Mouse (Mus musculus): Measurements from ENCODE around the gene G530012D18Rik. TPM values are rescaled to one million over a fixed set of nuclear protein-coding genes. Genes with fewer than 3 reads are reported as not detected.
"Not testable (repeated sequence)": the region's sequence is repeated elsewhere in the genome, so short reads cannot be mapped to it uniquely, and the experiment has no call there.

The G530012D18Rik gene
- polyA plus RNA-seq, 2 experiments = 0.56 TPM; not detected in 1

DNA sequence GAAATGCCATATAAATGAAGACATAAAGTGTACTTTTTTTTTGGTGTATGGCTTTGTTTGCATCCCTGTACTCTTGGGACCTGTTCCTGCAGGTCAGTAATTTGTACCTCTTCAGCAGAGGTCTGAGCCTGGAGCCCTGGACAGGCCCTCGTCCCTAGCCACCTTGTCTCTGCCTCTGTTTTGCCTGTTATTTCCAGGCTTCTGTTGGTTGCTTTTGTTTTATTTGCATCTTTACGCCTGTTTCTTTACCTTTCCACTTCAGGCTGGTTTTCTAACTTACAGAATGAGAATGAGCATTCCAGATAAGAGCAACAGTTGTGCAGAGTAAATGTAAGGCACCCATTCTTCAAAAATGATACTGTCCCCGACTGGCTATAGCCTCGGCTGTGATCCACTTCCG is 24.6 kb downstream of the G530012D18Rik start, which contains the start of gene Sp140:
Gene Sp140, plus strand, starts transcription at position 301 of the 400 bp plus-strand sequence.
- H3K4me2 ChIP-seq (ENCODE audit: low read depth) = peak within 1 kb of the TSS; percentile 42
- H3K4me3 ChIP-seq (ENCODE audit: insufficient read depth in 1 of 2, low read depth in 2 of 2, low read length in 2 of 2); H3K27me3 ChIP-seq (ENCODE audit: control insufficient read depth, insufficient read depth, low read length); H3K36me3 ChIP-seq (replicated peaks; ENCODE audit: control insufficient read depth, insufficient read depth, low read depth); H3K27ac ChIP-seq; H3K9ac ChIP-seq (replicated peaks); DNase-seq (ENCODE audit: low read depth in 3 of 3, low spot score in 3 of 3); H3K9me3 ChIP-seq (ENCODE audit: control insufficient read depth, low read length); ATAC-seq (ENCODE audit: insufficient read depth); H3K4me1 ChIP-seq (replicated peaks; ENCODE audit: control insufficient read depth in 2 of 2, insufficient read depth in 2 of 2, low read length in 1 of 2): not testable (repeated sequence)
- no CpG with 5 or more reads among the region's 5 CpGs for WGBS (ENCODE audit: insufficient replicate concordance)

DNA sequence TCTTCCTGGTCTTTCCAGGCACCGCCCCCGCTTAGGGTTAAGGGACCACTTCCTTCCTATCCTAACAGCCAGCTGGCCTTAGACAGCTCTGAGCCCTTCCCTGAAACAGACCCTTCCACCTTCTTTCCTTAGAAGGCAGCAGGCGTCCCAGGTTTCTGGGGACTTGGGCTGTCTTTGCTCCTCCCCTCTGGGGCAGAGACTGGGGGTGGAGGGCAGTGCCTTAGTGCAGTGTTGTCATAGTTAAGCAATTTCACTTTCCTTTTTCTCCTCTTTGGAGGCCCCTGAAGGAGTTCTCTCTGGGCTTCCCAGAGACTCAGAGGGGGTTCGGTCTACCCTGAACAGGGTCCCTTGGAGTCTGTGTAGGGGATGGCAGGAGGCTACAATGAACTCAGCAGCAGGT is 25.3 kb downstream of the G530012D18Rik start:
- not testable (repeated sequence) for H3K9ac ChIP-seq (replicated peaks); H3K27me3 ChIP-seq (ENCODE audit: control insufficient read depth, insufficient read depth, low read length); H3K4me3 ChIP-seq (ENCODE audit: insufficient read depth in 1 of 2, low read depth in 2 of 2, low read length in 2 of 2); ATAC-seq (ENCODE audit: insufficient read depth); H3K36me3 ChIP-seq (replicated peaks; ENCODE audit: control insufficient read depth, insufficient read depth, low read depth); H3K4me1 ChIP-seq (replicated peaks; ENCODE audit: control insufficient read depth in 2 of 2, insufficient read depth in 2 of 2, low read length in 1 of 2); H3K27ac ChIP-seq; H3K9me3 ChIP-seq (ENCODE audit: control insufficient read depth, low read length)
- WGBS (ENCODE audit: insufficient replicate concordance) = 44% methylated on average over 4 of the region's 4 CpGs
- DNase-seq (ENCODE audit: low read depth in 3 of 3, low spot score in 3 of 3) = peak in 1 of 3 experiments; percentile 0
- peak overlapping the region; percentile 42 for H3K4me2 ChIP-seq (ENCODE audit: low read depth)

DNA sequence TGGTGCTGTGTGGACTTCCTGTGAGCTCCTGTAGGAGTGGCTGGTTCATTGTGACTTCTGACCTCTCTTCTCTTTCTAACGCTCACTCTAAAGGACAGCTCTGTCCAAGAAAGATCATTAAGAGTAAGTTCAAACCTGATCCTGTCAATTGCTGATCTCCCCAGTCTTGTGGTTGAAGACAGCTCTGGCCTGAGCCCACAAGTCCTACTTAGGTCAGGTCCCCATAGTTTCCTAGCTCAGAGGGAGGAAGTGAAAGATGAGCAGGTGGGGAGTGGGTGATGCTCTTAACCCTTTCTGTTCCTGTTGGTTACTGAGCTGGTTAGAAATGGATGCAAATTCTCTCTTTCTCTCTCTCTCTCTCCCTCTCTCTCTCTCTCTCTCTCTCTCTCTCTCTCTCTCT is 28.9 kb downstream of the G530012D18Rik start:
- H3K27me3 ChIP-seq (ENCODE audit: control insufficient read depth, insufficient read depth, low read length); H3K4me1 ChIP-seq (replicated peaks; ENCODE audit: control insufficient read depth in 2 of 2, insufficient read depth in 2 of 2, low read length in 1 of 2); ATAC-seq (ENCODE audit: insufficient read depth); H3K27ac ChIP-seq; H3K4me2 ChIP-seq (ENCODE audit: low read depth); H3K4me3 ChIP-seq (ENCODE audit: insufficient read depth in 1 of 2, low read depth in 2 of 2, low read length in 2 of 2); DNase-seq (ENCODE audit: low read depth in 3 of 3, low spot score in 3 of 3); H3K9ac ChIP-seq (replicated peaks); H3K9me3 ChIP-seq (ENCODE audit: control insufficient read depth, low read length); H3K36me3 ChIP-seq (replicated peaks; ENCODE audit: control insufficient read depth, insufficient read depth, low read depth): not testable (repeated sequence)
- no CpG with 5 or more reads among the region's 1 CpGs for WGBS (ENCODE audit: insufficient replicate concordance)

GRCm38 (mm10) chr1:85608361-85608760 is 32.9 kb downstream of the G530012D18Rik start:
- not testable (repeated sequence) for H3K27me3 ChIP-seq (ENCODE audit: control insufficient read depth, insufficient read depth, low read length); H3K4me2 ChIP-seq (ENCODE audit: low read depth); H3K4me1 ChIP-seq (replicated peaks; ENCODE audit: control insufficient read depth in 2 of 2, insufficient read depth in 2 of 2, low read length in 1 of 2); ATAC-seq (ENCODE audit: insufficient read depth); H3K9me3 ChIP-seq (ENCODE audit: control insufficient read depth, low read length); H3K4me3 ChIP-seq (ENCODE audit: insufficient read depth in 1 of 2, low read depth in 2 of 2, low read length in 2 of 2); H3K9ac ChIP-seq (replicated peaks); DNase-seq (ENCODE audit: low read depth in 3 of 3, low spot score in 3 of 3); H3K36me3 ChIP-seq (replicated peaks; ENCODE audit: control insufficient read depth, insufficient read depth, low read depth); H3K27ac ChIP-seq
- 62% methylated on average over 3 of the region's 4 CpGs for WGBS (ENCODE audit: insufficient replicate concordance)

- not testable (repeated sequence) for DNase-seq (ENCODE audit: low read depth in 3 of 3, low spot score in 3 of 3); H3K4me3 ChIP-seq (ENCODE audit: insufficient read depth in 1 of 2, low read depth in 2 of 2, low read length in 2 of 2); H3K9ac ChIP-seq (replicated peaks); H3K4me1 ChIP-seq (replicated peaks; ENCODE audit: control insufficient read depth in 2 of 2, insufficient read depth in 2 of 2, low read length in 1 of 2); H3K27ac ChIP-seq; H3K36me3 ChIP-seq (replicated peaks; ENCODE audit: control insufficient read depth, insufficient read depth, low read depth); ATAC-seq (ENCODE audit: insufficient read depth); H3K27me3 ChIP-seq (ENCODE audit: control insufficient read depth, insufficient read depth, low read length); H3K9me3 ChIP-seq (ENCODE audit: control insufficient read depth, low read length); H3K4me2 ChIP-seq (ENCODE audit: low read depth)
- WGBS (ENCODE audit: insufficient replicate concordance) = no CpG with 5 or more reads among the region's 4 CpGs
These were observed 35.1 kb downstream of the G530012D18Rik start for GRCm38 (mm10) chr1:85610581-85610980.

DNA sequence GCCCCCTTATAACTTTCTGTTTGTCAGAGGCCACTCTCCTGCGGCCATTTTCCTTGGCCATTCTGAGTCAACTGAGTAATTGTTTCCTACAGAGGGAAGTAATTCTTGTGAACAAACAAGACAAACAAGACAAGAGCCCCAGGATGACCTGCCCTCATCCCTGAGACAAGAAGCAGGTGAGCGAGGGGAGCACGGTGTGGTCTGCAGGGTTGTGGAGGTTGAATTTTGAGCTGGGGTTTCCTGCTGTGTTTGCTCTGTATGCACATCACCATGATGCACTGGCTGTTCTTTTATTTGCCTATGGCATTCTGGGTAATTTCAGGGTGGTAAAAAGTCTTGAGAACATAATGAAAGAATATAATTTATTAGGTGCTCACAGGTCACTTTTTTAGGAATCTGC is 39.6 kb downstream of the G530012D18Rik start:
- ATAC-seq (ENCODE audit: insufficient read depth); H3K4me2 ChIP-seq (ENCODE audit: low read depth); DNase-seq (ENCODE audit: low read depth in 3 of 3, low spot score in 3 of 3); H3K27me3 ChIP-seq (ENCODE audit: control insufficient read depth, insufficient read depth, low read length); H3K27ac ChIP-seq; H3K4me1 ChIP-seq (replicated peaks; ENCODE audit: control insufficient read depth in 2 of 2, insufficient read depth in 2 of 2, low read length in 1 of 2); H3K36me3 ChIP-seq (replicated peaks; ENCODE audit: control insufficient read depth, insufficient read depth, low read depth); H3K9me3 ChIP-seq (ENCODE audit: control insufficient read depth, low read length); H3K9ac ChIP-seq (replicated peaks); H3K4me3 ChIP-seq (ENCODE audit: insufficient read depth in 1 of 2, low read depth in 2 of 2, low read length in 2 of 2): not testable (repeated sequence)
- WGBS (ENCODE audit: insufficient replicate concordance) = 75% methylated on average over 3 of the region's 3 CpGs

DNA sequence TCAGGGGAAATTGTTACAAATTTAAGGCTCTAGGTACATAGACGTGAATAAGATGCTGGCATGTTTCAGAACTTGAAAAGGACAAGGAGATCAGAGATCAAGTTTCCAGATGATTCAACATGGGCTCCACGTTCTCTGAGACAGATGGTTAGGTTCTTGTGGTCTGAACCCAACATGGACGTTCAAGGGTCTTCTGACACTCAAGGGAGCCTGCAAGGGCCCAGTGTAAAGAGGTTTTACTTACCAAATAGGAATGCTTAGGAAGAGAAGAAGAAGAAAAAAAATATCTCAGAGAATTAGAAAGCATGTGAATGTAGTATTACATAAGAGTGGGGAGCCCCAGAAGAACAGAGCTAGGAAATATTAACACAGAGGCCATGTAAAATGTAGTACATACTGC is 40.3 kb downstream of the G530012D18Rik start:
- 41% methylated on average over 3 of the region's 3 CpGs for WGBS (ENCODE audit: insufficient replicate concordance)
- DNase-seq (ENCODE audit: low read depth in 3 of 3, low spot score in 3 of 3); H3K9ac ChIP-seq (replicated peaks); H3K4me2 ChIP-seq (ENCODE audit: low read depth); H3K4me1 ChIP-seq (replicated peaks; ENCODE audit: control insufficient read depth in 2 of 2, insufficient read depth in 2 of 2, low read length in 1 of 2); H3K27ac ChIP-seq; H3K4me3 ChIP-seq (ENCODE audit: insufficient read depth in 1 of 2, low read depth in 2 of 2, low read length in 2 of 2); ATAC-seq (ENCODE audit: insufficient read depth); H3K9me3 ChIP-seq (ENCODE audit: control insufficient read depth, low read length); H3K27me3 ChIP-seq (ENCODE audit: control insufficient read depth, insufficient read depth, low read length); H3K36me3 ChIP-seq (replicated peaks; ENCODE audit: control insufficient read depth, insufficient read depth, low read depth): not testable (repeated sequence)

DNA sequence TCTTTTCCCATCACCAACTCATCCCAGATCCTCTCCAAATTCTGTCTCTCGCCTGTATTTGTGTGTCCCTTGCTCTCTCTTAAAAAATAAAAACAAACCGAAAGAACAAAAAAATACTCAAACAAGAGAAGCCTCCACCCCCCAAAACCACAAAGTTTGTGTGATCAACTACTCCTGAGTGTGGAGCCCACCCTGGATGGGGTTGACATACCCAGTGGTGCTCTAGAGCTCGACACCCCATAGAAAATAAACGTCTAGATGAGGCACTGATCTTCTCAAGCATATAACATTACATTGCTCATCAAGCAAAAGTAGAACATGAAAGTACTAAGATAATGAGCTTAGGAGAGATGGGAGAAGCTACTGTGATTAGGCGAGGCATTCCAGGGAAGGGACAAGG is 41.7 kb downstream of the G530012D18Rik start:
- not testable (repeated sequence) for H3K9ac ChIP-seq (replicated peaks); H3K27ac ChIP-seq; DNase-seq (ENCODE audit: low read depth in 3 of 3, low spot score in 3 of 3); H3K36me3 ChIP-seq (replicated peaks; ENCODE audit: control insufficient read depth, insufficient read depth, low read depth); ATAC-seq (ENCODE audit: insufficient read depth); H3K4me1 ChIP-seq (replicated peaks; ENCODE audit: control insufficient read depth in 2 of 2, insufficient read depth in 2 of 2, low read length in 1 of 2); H3K27me3 ChIP-seq (ENCODE audit: control insufficient read depth, insufficient read depth, low read length); H3K9me3 ChIP-seq (ENCODE audit: control insufficient read depth, low read length); H3K4me3 ChIP-seq (ENCODE audit: insufficient read depth in 1 of 2, low read depth in 2 of 2, low read length in 2 of 2); H3K4me2 ChIP-seq (ENCODE audit: low read depth)
- WGBS (ENCODE audit: insufficient replicate concordance) = 41% methylated on average over 4 of the region's 5 CpGs

Data from liver, embryonic 14.5 days (tissue).